8 mouse cellular contexts compared by ENCODE assay signal in genomic region chr9:57997511-57998031, GRCm38 (mm10). TPM values are rescaled to one million over a fixed set of nuclear protein-coding genes. Genes with fewer than 3 reads are reported as not detected.
DNase-seq lines count a peak whose midpoint lies in the region; ATAC-seq and TF ChIP-seq lines count a peak whose summit lies in the region.

No protein-coding gene starts in this region.

- 16% methylated on average over 13 of the region's 13 CpGs for WGBS in lung, embryonic 16.5 days
- WGBS in hindbrain, postnatal 0 days, result 26% methylated on average over 13 of the region's 13 CpGs
- 17% methylated on average over 13 of the region's 13 CpGs for WGBS in neural tube, embryonic 14.5 days

- H3K4me2 ChIP-seq in lung, embryonic 16.5 days (ENCODE audit: low read depth, low read length), result peak overlapping the region; percentile 67
- H3K4me2 ChIP-seq in hindbrain, postnatal 0 days (ENCODE audit: low read depth, low read length), result peak overlapping the region; percentile 73
- peak overlapping the region; percentile 48 for H3K4me2 ChIP-seq in neural tube, embryonic 14.5 days (ENCODE audit: low read depth, low read length)

- no peak overlapping the region for H3K27ac ChIP-seq in lung, embryonic 16.5 days (ENCODE audit: low read length)
- 0 out of 2 replicates have a peak overlapping the region, but pooled peaks have one; percentile 20 for H3K27ac ChIP-seq in hindbrain, postnatal 0 days
- H3K27ac ChIP-seq in neural tube, embryonic 14.5 days (ENCODE audit: low read depth, low read length), result no peak overlapping the region

- TF ChIP-seq CTCF in hindbrain, postnatal 0 days (IDR thresholded peaks at IDR 0.05; ENCODE audit: low read depth), result no peak

- peak; percentile 62 for DNase-seq in cerebellum, adult 11-12 months
- no peak for DNase-seq in cerebellum, adult 8-10 months
- DNase-seq in lung, postnatal 25 days (ENCODE audit: low spot score), result no peak
- DNase-seq in hindbrain, postnatal 0 days (ENCODE audit: low spot score), result no peak
- no peak for DNase-seq in spleen, postnatal 36 days (ENCODE audit: low spot score in 2 of 2)
- DNase-seq in c-Kit-positive CD71-positive TER-119-positive erythroid progenitor cells, embryonic 14.5 days (ENCODE audit: low spot score), result no peak

- H3K4me1 ChIP-seq in lung, embryonic 16.5 days (replicated peaks; ENCODE audit: control insufficient read depth, insufficient read depth, low read length), result peaks cover 8% of the 10 kb centered on the region
- H3K4me1 ChIP-seq in hindbrain, postnatal 0 days (ENCODE audit: insufficient read depth, low read length), result peaks cover 5% of the 10 kb centered on the region; the same call in 1 of the 2 replicates
- peaks cover 4% of the 10 kb centered on the region; the same call in 1 of the 2 replicates for H3K4me1 ChIP-seq in neural tube, embryonic 14.5 days (ENCODE audit: control insufficient read depth, insufficient read depth, low read length)

- no peak for ATAC-seq in lung, embryonic 16.5 days (ENCODE audit: low read depth)
- peak; percentile 90; the same call in 1 of the 2 replicates for ATAC-seq in hindbrain, postnatal 0 days
- no peak; the same call in 1 of the 2 replicates for ATAC-seq in neural tube, embryonic 14.5 days (ENCODE audit: low read depth)

- H3K36me3 ChIP-seq in lung, embryonic 16.5 days (ENCODE audit: control insufficient read depth, insufficient read depth, low read length), result no peaks in the 10 kb centered on the region
- H3K36me3 ChIP-seq in hindbrain, postnatal 0 days (ENCODE audit: insufficient read depth, low read length), result no peaks in the 10 kb centered on the region
- H3K36me3 ChIP-seq in neural tube, embryonic 14.5 days (ENCODE audit: control insufficient read depth, insufficient read depth, low read length), result no peaks in the 10 kb centered on the region

- H3K9ac ChIP-seq in lung, embryonic 16.5 days (ENCODE audit: low read length), result no peak overlapping the region; the same call in 1 of the 2 replicates
- H3K9ac ChIP-seq in hindbrain, postnatal 0 days (replicated peaks; ENCODE audit: low read length), result peak overlapping the region; percentile 25
- H3K9ac ChIP-seq in neural tube, embryonic 14.5 days (replicated peaks; ENCODE audit: low read depth, low read length), result peak overlapping the region; percentile 25; the same call in 1 of the 2 replicates

- H3K4me3 ChIP-seq in lung, embryonic 16.5 days (ENCODE audit: low read length), result peak overlapping the region; percentile 40
- peak overlapping the region; percentile 38 for H3K4me3 ChIP-seq in hindbrain, postnatal 0 days (ENCODE audit: low read length)
- peak overlapping the region; percentile 19; the same call in 1 of the 2 replicates for H3K4me3 ChIP-seq in neural tube, embryonic 14.5 days (ENCODE audit: low read depth, low read length)

- peaks cover 8% of the 10 kb centered on the region for H3K27me3 ChIP-seq in lung, embryonic 16.5 days (ENCODE audit: control insufficient read depth, insufficient read depth, low read depth, low read length)
- no peaks in the 10 kb centered on the region for H3K27me3 ChIP-seq in hindbrain, postnatal 0 days (ENCODE audit: insufficient read depth, low read length)
- H3K27me3 ChIP-seq in neural tube, embryonic 14.5 days (ENCODE audit: control insufficient read depth, insufficient read depth, low read length), result no peaks in the 10 kb centered on the region

- no peaks in the 10 kb centered on the region for H3K9me3 ChIP-seq in lung, embryonic 16.5 days (ENCODE audit: control insufficient read depth, low read length)
- H3K9me3 ChIP-seq in hindbrain, postnatal 0 days (ENCODE audit: low read length), result no peaks in the 10 kb centered on the region
- H3K9me3 ChIP-seq in neural tube, embryonic 14.5 days (ENCODE audit: control insufficient read depth, low read length), result no peaks in the 10 kb centered on the region

RNA-seq across cellular contexts. Expression of gene Cyp11a1, which starts 8.6 kb away (rescaled TPM):
- 0.58 and 0.74 TPM in 2 replicates for polyA plus RNA-seq in lung, embryonic 16.5 days (2015; fragmentation: Nextera tagmentation; extraction: Ambion mirVana)
- 4.1 and 4.3 TPM in 2 replicates for total RNA-seq in hindbrain, postnatal 0 days (2014; rRNA removed)
- polyA plus RNA-seq in hindbrain, postnatal 0 days (2015; fragmentation: Nextera tagmentation; extraction: Ambion mirVana), result 1.2 and 1.8 TPM in 2 replicates
- 0.43 and 0.71 TPM in 2 replicates for polyA plus RNA-seq in neural tube, embryonic 14.5 days (2014; fragmentation: Nextera tagmentation; extraction: Ambion mirVana)

RNA-seq across cellular contexts. Expression of gene Sema7a, which starts 57.7 kb away (rescaled TPM):
- 0.74 and 0.93 TPM in 2 replicates for polyA plus RNA-seq in lung, embryonic 16.5 days (2015; fragmentation: Nextera tagmentation; extraction: Ambion mirVana)
- total RNA-seq in hindbrain, postnatal 0 days (2014; rRNA removed), result 60.2 and 62.8 TPM in 2 replicates
- 4.0 and 4.9 TPM in 2 replicates for polyA plus RNA-seq in hindbrain, postnatal 0 days (2015; fragmentation: Nextera tagmentation; extraction: Ambion mirVana)
- polyA plus RNA-seq in neural tube, embryonic 14.5 days (2014; fragmentation: Nextera tagmentation; extraction: Ambion mirVana), result 5.6 and 7.2 TPM in 2 replicates
